Mouse (Mus musculus) spleen, adult 12 weeks (tissue): ENCODE measurements around the gene Bpnt1.

ENCODE experiments used
- DNase-seq: peaks from one replicate; pipeline ENCODE4 v3.0.0; 2022; ENCODE audit warnings: low spot score

Gene Bpnt1

DNA sequence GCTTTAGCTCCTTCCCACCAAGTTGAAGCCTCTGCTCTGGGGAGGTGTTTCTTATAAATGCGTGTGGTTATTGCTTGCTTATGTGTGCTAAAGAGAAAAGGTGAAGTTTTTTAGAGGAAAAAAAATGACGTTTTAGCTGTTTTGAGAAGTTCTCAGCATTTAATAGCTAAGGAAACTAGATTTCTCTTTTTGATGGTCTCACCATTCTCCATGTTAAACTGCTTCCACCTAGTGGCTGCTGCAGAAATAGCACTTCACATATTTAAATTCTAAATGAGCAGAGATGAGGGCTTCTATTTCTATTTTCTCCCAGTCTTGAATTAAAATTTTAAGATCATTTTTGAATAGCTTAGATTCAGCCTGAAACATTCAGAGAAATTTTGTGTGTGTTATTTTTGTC is 72.1 kb downstream of the Bpnt1 start:
- DNase-seq = no peak

DNA sequence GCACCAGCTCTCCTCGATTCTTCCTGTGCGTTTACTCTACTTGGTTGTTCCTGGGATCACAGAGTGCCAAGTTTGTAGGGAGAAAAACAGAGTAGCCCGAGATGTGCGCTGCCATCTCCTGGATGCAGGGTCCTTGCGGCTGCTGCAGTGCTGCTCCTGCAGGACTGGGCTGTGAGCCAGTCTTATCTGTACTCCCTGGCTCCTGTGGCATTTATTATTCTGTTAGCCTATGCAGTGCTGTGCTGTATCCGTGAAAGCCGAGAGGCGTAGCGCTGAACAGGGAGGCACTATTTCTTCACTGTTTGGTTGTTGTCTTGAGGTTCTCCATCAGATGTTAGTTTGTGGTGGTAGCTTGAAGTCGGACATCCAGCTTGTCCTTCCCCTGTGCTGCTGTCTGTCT is 74.0 kb downstream of the Bpnt1 start:
- DNase-seq = no peak
